Mouse (Mus musculus) heart, embryonic 13.5 days (tissue): Measurements from ENCODE around the gene Nploc4. TPM values are rescaled to one million over a fixed set of nuclear protein-coding genes. Genes with fewer than 3 reads are reported as not detected.

Source experiments
- ATAC-seq: fragments of 200-750 bp; cut with Nextera tagmentation; 2 replicates; pipeline ENCODE4 v1.8.0; 2017; ENCODE audit warnings: moderate TSS enrichment; ENCODE audit not compliant: insufficient number of reproducible peaks, low FRiP score, low TSS enrichment; ENCODE audit errors: extremely low read depth
- H3K27ac ChIP-seq: fragments of 300-500 bp; sonication (generic); replicated peaks from 2 replicates; pipeline ENCODE4 v1.5.1; 2015; ENCODE audit warnings: moderate library complexity, mild to moderate bottlenecking, inconsistent platforms
- H3K27me3 ChIP-seq: fragments of 300-500 bp; sonication (generic); replicated peaks from 2 replicates; pipeline ENCODE4 v1.6.1; 2015; ENCODE audit warnings: mild to moderate bottlenecking, inconsistent platforms
- H3K36me3 ChIP-seq: fragments of 300-500 bp; sonication (generic); 2 replicates; pipeline ENCODE4 v1.6.1; 2015; ENCODE audit warnings: mild to moderate bottlenecking, inconsistent platforms
- H3K4me1 ChIP-seq: fragments of 300-500 bp; sonication (generic); 2 replicates; pipeline ENCODE4 v1.6.1; 2015; ENCODE audit warnings: inconsistent platforms
- H3K4me2 ChIP-seq: fragments of 300-500 bp; sonication (generic); 2 replicates; pipeline ENCODE4 v1.6.1; 2015; ENCODE audit warnings: inconsistent platforms, mild to moderate bottlenecking, moderate library complexity
- H3K4me3 ChIP-seq: fragments of 300-500 bp; sonication (generic); 2 replicates; pipeline ENCODE4 v1.5.1; 2015; ENCODE audit warnings: moderate library complexity, mild to moderate bottlenecking, inconsistent platforms
- H3K9ac ChIP-seq: fragments of 300-500 bp; sonication (generic); 2 replicates; pipeline ENCODE4 v1.6.1; 2015; ENCODE audit warnings: inconsistent platforms, mild to moderate bottlenecking, moderate library complexity
- H3K9me3 ChIP-seq: fragments of 300-500 bp; sonication (generic); 2 replicates; pipeline ENCODE4 v1.6.1; 2016; ENCODE audit warnings: inconsistent platforms
- WGBS: fragments of 180-500 bp; shearing (Covaris S2); methylation state at CpG from one replicate; pipeline ENCODE4 v1.1.7; 2015; ENCODE audit warnings: mixed read lengths; 5-methylcytosine and 5-hydroxymethylcytosine counted together
- polyA plus RNA-seq: library from polyadenylated mRNA; unstranded; fragments of >200 nt; fragmentation: Nextera tagmentation; extraction: Ambion mirVana; gene quantifications from 2 replicates; pipeline ENCODE4 v1.2.1, GENCODE M21; 2015

Nploc4 gene
- polyA plus RNA-seq, 1 experiment from 2014 or later, result 28.3 TPM

DNA sequence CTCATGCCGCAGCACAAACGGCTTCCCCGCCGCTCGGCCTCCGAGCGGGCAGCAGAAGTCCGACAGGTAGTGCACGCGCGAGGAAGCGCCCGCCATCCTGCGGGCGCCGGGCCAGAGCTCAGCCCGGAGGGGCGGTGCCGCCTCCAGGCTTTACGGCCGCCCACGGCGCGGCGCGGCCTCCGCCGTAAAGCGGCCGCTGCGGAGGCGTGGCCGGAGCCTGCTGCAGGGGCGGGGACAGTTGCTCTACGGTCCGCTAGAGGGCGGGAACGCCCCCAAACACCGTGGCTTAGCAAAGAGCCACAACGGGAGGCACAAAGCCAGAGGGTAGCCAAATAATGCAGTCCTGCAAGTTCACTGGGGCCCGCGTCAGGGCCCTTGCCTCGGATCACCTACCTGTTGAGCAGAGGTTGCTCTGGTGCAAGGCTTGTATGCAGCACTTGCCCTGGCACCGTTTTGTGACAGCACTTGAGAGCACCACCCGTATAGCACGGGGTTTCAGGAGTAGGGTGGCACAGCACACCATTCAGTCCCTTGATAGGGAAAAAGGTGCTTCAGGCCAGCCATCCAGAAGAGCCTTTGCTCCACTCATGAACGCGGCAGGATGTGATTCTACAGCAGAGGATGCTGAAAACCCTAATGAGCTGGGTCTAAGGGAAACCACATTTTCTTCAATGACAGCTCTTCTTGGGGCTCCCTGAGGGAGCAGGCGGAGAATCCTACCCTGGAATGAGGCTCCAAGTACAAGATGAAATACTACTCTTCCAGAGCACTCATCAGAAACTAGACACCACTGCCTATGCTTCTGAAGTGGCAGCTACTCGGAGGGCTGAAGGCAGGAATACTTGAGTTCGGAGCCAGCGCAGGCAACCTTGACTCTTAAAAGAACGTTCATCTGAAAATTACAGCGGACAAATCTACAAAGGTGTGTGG lies 58.6 kb downstream of the Nploc4 start, which contains the start of gene Faap100:
Gene Faap100 (minus strand): TSS at position 154 of the 930 bp plus-strand sequence.
- peaks cover 76% of the 10 kb centered on the region for H3K4me1 ChIP-seq
- WGBS, result 8% methylated on average over 54 of the region's 54 CpGs

DNA sequence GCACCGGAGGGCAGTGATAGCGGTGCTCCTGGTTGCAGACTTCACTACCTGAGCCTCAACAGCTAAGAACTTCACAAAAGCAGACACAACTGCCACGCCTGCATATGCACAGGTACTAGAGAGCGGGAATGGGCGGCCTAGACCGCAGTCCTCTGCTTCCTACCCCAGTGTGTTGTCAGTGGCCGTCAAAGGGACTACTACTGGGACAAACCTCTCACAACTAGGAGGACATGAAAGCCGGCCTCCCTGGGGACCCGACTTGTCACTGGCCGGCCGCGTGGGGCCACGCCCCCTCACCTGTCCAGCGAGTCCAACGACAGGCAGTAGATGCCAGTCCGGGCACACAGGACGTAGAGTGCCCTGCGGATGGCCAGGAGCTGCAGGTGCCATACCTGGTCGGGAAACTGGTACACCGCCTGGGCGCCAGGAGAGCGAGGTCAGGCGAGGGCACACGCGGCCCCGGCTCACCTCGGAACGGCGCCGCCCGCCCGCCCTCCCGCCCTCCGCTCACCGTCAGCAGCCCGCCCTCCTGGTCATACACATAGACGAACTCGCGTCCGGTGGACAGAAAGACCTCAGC lies 59.4 kb downstream of the Nploc4 start:
- peaks cover 74% of the 10 kb centered on the region for H3K4me1 ChIP-seq
- peak overlapping the region; percentile 93 for H3K9ac ChIP-seq
- no peaks in the 10 kb centered on the region for H3K27me3 ChIP-seq
- 4% methylated on average over 31 of the region's 40 CpGs for WGBS
- H3K4me2 ChIP-seq, result peak overlapping the region; percentile 93
- H3K36me3 ChIP-seq, result peaks cover 76% of the 10 kb centered on the region
- peak overlapping the region; percentile 90 for H3K4me3 ChIP-seq
- peak overlapping the region; percentile 69 for H3K27ac ChIP-seq
- H3K9me3 ChIP-seq, result no peaks in the 10 kb centered on the region
- ATAC-seq, result 0 out of 2 replicates have a peak, but pooled peaks have one; percentile 16

More for the DNA sequence above, 58.6 kb downstream of the Nploc4 start, which contains the start of gene Faap100:
- Histone ChIP-seq H3K4me3 (peak within 1 kb of the TSS; percentile 90), H3K9ac (peak within 1 kb of the TSS; percentile 93), H3K36me3 (peaks cover 76% of the 10 kb centered on the region), H3K9me3 (no peaks in the 10 kb centered on the region), H3K27ac (peak within 1 kb of the TSS; percentile 77), H3K27me3 (no peaks in the 10 kb centered on the region), H3K4me2 (peak within 1 kb of the TSS; percentile 93)
- peak; percentile 83 for ATAC-seq

DNA sequence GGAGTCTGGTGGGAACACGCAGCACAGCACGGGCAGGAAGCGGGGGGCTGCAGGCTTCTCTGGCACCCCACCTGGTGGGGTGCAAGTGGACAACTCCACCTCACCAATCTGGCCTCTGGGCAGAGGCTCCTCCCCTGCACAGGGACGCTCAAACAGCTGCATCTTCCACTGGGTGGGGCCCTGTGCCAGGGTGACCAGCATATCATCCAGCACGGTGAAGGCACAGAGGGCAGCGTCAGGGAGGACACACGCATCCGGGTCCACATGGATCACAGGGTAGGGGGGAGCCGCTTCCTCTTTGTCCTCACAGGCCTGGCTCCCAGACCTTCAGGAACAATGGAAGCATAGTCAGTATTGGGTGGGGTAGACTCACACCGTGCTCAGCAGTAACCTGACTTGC lies 60.2 kb downstream of the Nploc4 start:
- Histone ChIP-seq H3K9ac (peak overlapping the region; percentile 93), H3K4me1 (peaks cover 66% of the 10 kb centered on the region), H3K27ac (no peak overlapping the region)

DNA sequence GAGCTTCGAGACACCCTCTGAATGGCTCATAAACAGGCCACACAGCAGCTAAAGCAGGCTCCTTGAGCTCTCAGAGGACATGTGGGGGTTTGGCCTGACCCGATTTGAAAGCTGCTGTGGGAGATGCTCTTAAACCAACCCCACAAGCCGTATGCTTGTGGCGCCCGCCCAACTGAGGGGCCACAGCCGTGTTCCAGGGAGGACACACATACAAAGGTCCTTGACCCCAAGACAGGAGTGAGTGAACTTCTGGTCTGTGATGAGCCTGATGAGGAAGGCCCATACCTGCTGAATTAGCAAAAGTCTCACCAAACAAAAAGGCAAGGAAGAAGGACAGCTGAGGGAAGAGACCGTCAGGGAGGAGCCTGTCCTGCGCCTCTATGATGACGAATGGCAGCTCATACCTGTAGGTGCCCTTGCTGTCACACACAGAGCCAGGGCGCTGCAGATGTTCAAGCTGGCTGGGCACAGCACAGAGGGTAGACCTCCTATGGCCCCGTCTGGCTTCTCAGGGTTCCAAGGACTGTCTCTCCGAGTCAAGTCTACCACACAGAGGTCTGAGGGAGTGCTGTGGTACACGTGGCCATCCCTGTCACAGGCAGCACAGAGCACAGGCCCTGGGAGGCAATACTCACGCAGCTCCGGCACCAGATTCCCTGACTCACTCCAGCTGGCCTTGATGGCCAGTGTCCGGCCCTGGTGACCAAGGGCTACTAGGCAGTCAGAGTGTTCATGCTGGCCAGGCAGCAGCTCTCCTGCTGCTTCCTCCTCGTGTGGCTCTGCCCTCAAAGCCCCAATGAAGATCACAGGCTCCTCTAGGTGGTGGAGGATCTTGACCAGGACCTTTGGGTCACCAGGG lies 61.0 kb downstream of the Nploc4 start:
- Histone ChIP-seq H3K36me3 (peaks cover 76% of the 10 kb centered on the region), H3K4me2 (no peak overlapping the region)

More for the DNA sequence above, 60.2 kb downstream of the Nploc4 start:
- Histone ChIP-seq H3K9me3 (no peaks in the 10 kb centered on the region), H3K4me3 (peak overlapping the region; percentile 90), H3K27me3 (no peaks in the 10 kb centered on the region), H3K36me3 (peaks cover 76% of the 10 kb centered on the region), H3K4me2 (peak overlapping the region; percentile 93)
- no peak for ATAC-seq
- WGBS, result 58% methylated on average over 10 of the region's 10 CpGs

DNA sequence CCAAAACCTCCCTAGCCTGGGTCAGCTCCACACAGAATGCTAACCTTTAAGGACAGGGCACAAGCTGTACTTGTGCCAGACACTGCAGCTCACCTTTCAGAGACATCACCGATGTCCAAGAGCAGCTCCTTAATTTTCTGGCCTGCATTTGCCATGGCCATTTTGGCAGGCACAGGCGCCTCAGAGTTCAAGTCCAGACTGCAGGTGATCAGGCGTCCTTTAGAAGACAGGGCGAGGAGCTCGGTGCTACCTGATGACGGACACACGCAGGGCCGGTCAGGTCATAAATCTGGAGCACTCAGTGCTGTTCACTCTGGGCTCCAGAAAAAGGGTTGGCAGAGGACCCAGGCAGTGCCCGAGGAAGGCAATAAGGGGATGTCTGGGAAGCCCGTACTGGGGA lies 62.2 kb downstream of the Nploc4 start:
- H3K4me1 ChIP-seq, result peaks cover 49% of the 10 kb centered on the region
- no peak overlapping the region for H3K4me3 ChIP-seq
- no peaks in the 10 kb centered on the region for H3K9me3 ChIP-seq
- no peak overlapping the region for H3K9ac ChIP-seq
- WGBS, result 90% methylated on average over 10 of the region's 10 CpGs
- H3K27ac ChIP-seq, result no peak overlapping the region
- no peaks in the 10 kb centered on the region for H3K27me3 ChIP-seq
- no peak for ATAC-seq
- no peak overlapping the region for H3K4me2 ChIP-seq
- H3K36me3 ChIP-seq, result peaks cover 76% of the 10 kb centered on the region

More for the DNA sequence above, 61.0 kb downstream of the Nploc4 start:
- Histone ChIP-seq H3K27me3 (no peaks in the 10 kb centered on the region), H3K9me3 (no peaks in the 10 kb centered on the region), H3K27ac (no peak overlapping the region), H3K4me3 (no peak overlapping the region; the same call in 1 of the 2 replicates), H3K4me1 (peaks cover 58% of the 10 kb centered on the region), H3K9ac (peak overlapping the region; percentile 93; the same call in 1 of the 2 replicates)
- ATAC-seq, result no peak
- 84% methylated on average over 17 of the region's 17 CpGs for WGBS

DNA sequence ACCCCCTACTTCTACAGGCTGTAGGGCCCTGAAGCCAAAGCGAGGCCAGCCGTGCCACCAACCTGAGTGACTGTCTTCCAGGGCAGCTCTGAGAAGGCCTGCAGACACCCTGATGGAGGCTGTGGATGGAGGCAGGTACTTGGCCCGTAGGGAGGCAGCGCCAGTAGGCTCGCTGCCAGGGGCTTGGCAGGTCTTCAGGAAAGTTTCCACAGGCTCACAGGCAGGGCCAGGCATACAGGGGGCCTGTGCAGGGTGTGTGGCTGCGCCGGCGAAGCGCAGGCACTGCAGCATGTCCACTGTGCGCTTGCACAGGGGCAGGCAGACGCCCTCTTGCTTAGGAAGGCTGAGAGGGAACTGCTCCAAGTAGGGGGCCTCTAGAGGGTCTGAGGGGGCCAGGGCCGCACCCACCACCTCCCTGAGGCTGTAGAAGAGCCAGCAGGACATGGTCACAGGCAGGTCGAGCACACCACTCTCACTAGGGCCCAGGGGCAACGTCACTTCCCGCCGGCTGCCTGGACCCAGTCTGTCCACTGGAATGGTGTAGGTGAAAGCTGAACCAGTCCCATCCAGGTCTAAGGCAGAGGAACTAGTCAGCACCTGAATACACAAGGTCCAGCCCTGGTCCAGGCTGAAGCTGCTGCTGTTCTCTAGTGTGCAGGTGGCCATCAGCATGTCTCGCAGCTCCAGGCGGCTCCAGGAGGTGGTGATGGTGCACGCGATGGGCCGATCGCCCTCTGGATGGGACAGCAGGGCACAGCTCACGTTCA lies 63.5 kb downstream of the Nploc4 start:
- Histone ChIP-seq H3K9me3 (no peaks in the 10 kb centered on the region), H3K4me1 (peaks cover 43% of the 10 kb centered on the region), H3K9ac (peak overlapping the region; percentile 47; the same call in 1 of the 2 replicates), H3K36me3 (peaks cover 83% of the 10 kb centered on the region), H3K4me3 (no peak overlapping the region), H3K27ac (peak overlapping the region; percentile 76), H3K4me2 (no peak overlapping the region), H3K27me3 (no peaks in the 10 kb centered on the region)
- no peak for ATAC-seq
- WGBS, result 78% methylated on average over 23 of the region's 23 CpGs

DNA sequence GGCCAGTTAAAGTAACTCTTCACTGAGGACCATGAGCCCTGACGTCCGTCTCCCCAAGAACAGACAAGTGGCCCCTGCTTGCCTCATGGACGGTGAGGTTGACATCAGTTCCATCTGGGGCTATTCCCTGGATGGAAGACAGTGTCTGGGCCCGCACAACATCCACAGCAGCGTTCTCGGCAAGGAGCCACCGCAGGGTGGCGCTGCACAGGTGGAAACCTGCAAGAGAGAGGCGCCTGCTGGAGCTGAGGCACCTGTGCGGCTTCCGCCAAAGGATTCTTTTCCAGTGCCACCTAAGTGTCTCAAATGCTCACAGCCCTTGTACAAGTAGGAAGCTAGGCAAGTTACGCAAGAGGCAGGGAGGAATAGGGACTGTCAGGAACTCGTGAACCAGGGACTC lies 64.5 kb downstream of the Nploc4 start:
- peaks cover 40% of the 10 kb centered on the region for H3K4me1 ChIP-seq
- H3K27ac ChIP-seq, result no peak overlapping the region
- H3K4me3 ChIP-seq, result no peak overlapping the region
- no peaks in the 10 kb centered on the region for H3K27me3 ChIP-seq
- H3K4me2 ChIP-seq, result no peak overlapping the region
- no peak overlapping the region for H3K9ac ChIP-seq
- WGBS, result 60% methylated on average over 13 of the region's 13 CpGs
- H3K36me3 ChIP-seq, result peaks cover 93% of the 10 kb centered on the region
- H3K9me3 ChIP-seq, result no peaks in the 10 kb centered on the region
- ATAC-seq, result no peak

DNA sequence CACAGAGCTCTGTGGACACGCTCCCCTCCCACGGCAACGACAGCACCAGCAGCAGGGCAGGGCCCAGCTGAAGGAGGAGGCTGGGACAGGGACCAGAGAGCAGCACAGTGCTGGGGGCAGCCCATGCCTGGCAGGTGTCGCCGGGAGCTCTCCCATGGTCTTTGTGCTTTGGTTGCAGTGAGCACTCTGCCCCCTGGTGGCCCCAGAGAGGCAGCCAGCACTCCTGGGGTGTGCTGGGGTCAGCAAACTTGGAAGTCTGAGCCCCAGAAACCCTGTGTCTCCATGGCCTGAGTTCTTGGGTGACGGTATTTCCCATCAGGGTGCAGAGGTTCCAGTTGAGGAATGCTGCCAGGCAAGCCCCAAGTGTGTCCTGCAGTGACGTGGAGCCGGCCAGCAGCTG lies 67.9 kb downstream of the Nploc4 start:
- no peak for ATAC-seq
- Histone ChIP-seq H3K27ac (no peak overlapping the region), H3K4me3 (no peak overlapping the region), H3K9ac (peak overlapping the region; percentile 30; the same call in 1 of the 2 replicates), H3K9me3 (no peaks in the 10 kb centered on the region), H3K36me3 (peaks cover 66% of the 10 kb centered on the region), H3K4me1 (peaks cover 35% of the 10 kb centered on the region), H3K4me2 (no peak overlapping the region), H3K27me3 (no peaks in the 10 kb centered on the region)
- WGBS, result 36% methylated on average over 8 of the region's 8 CpGs

DNA sequence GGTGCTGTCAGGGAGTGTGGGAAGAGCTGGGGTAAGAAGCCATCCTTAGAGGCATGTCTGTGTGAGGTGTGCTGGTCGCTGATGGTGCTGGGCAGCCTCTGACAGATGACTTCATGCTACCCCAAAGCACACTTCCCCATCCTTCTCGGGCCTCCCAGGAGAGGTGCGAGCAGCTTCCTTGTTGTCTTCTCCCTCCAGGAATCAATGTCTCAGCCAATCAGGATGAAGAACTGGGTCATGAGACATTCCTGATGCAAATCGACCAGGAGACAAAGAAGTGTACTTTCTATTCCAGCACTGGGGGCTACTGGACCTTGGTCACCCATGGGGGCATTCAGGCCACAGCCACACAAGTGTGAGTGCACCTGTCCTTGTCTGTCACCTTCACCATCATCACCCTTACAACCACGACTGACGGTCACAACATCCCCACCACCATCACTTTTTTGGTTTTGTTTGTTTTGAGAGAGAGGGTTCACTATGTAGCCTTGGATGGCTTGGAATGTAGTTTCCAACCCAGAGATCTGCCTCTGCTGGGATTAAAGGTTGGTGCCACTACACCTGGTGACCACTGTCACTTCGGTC lies 71.0 kb downstream of the Nploc4 start:
- H3K9ac ChIP-seq, result peak overlapping the region; percentile 52; the same call in 1 of the 2 replicates
- peaks cover 21% of the 10 kb centered on the region for H3K4me1 ChIP-seq
- H3K4me2 ChIP-seq, result no peak overlapping the region
- WGBS, result 27% methylated on average over 7 of the region's 7 CpGs
- H3K27me3 ChIP-seq, result no peaks in the 10 kb centered on the region
- peaks cover 35% of the 10 kb centered on the region for H3K36me3 ChIP-seq
- H3K27ac ChIP-seq, result no peak overlapping the region
- no peak for ATAC-seq
- H3K9me3 ChIP-seq, result no peaks in the 10 kb centered on the region
- no peak overlapping the region for H3K4me3 ChIP-seq

DNA sequence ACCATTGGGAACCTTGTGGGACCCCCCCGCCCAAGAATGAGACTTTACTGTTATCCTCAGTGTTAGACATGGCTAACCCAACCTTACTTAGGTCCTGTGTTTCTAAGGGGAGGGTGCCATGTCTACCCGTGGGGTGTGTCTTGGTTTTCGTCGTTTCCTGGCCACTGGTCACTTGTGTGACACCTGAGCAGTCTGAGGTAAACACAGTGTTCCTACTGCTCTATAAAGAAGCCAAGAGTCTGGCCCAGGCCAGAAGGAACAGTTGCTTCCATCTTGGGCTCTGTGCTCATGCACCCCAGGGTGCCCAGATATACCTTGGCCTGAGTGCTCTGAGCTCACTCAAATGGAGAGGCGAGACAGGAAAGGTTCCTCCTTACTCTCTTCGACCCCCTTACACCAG lies 74.6 kb downstream of the Nploc4 start:
- Histone ChIP-seq H3K4me1 (peaks cover 40% of the 10 kb centered on the region), H3K27me3 (no peaks in the 10 kb centered on the region), H3K36me3 (no peaks in the 10 kb centered on the region), H3K27ac (no peak overlapping the region), H3K4me2 (no peak overlapping the region), H3K4me3 (no peak overlapping the region), H3K9ac (no peak overlapping the region), H3K9me3 (no peaks in the 10 kb centered on the region)
- ATAC-seq, result no peak
- WGBS, result 80% methylated on average over 6 of the region's 6 CpGs
